Mouse (Mus musculus) C2C12 (cell line): Measurements from ENCODE around the gene Cspg4. TPM values are rescaled to one million over a fixed set of nuclear protein-coding genes. Genes with fewer than 3 reads are reported as not detected.

Experiments used
- H3K27me3 ChIP-seq: one replicate; pipeline ENCODE4 v1.6.1; 2011; ENCODE audit not compliant: control insufficient read depth, insufficient read depth, insufficient read length
- H3K36me3 ChIP-seq: one replicate; pipeline ENCODE4 v1.6.1; 2011; ENCODE audit not compliant: control insufficient read depth, insufficient read depth
- H3K4me3 ChIP-seq: one replicate; pipeline ENCODE4 v1.5.1; 2011; ENCODE audit warnings: mild to moderate bottlenecking, control low read depth; ENCODE audit not compliant: poor library complexity, insufficient read depth, severe bottlenecking
- H3K79me2 ChIP-seq: one replicate; pipeline ENCODE4 v1.6.1; 2011; ENCODE audit not compliant: control insufficient read depth, insufficient read depth
- H3K79me3 ChIP-seq: one replicate; pipeline ENCODE4 v1.6.1; 2011; ENCODE audit warnings: low read depth, control low read depth
- H3ac ChIP-seq: one replicate; pipeline ENCODE3; 2011; ENCODE audit warnings: low read depth; ENCODE audit not compliant: control insufficient read depth, insufficient read length
- CEBPB ChIP-seq: IDR thresholded peaks from one replicate; pipeline ENCODE4 v1.6.1; 2011; ENCODE audit warnings: low read depth, mild to moderate bottlenecking, control low read depth, moderate library complexity
- CTCF ChIP-seq: IDR thresholded peaks from one replicate; pipeline ENCODE4 v1.5.1; 2011; ENCODE audit not compliant: control insufficient read depth, insufficient read depth, insufficient read length
- FOSL1 ChIP-seq: IDR thresholded peaks from one replicate; pipeline ENCODE4 v1.8.0; 2011; ENCODE audit warnings: mild to moderate bottlenecking, low read length; ENCODE audit not compliant: poor library complexity, insufficient read depth, severe bottlenecking
- MAX ChIP-seq: IDR thresholded peaks from one replicate; pipeline ENCODE4 v1.6.1; 2011; ENCODE audit warnings: mild to moderate bottlenecking, control low read depth
- MYOD1 ChIP-seq: IDR thresholded peaks from one replicate; pipeline ENCODE4 v1.6.1; 2011; ENCODE audit warnings: low read depth; ENCODE audit not compliant: control insufficient read depth, insufficient read length
- MYOG ChIP-seq: IDR thresholded peaks from one replicate; pipeline ENCODE4 v1.6.1; 2011; ENCODE audit not compliant: control insufficient read depth, insufficient read length; ENCODE audit errors: extremely low read depth
- USF1 ChIP-seq: IDR thresholded peaks from one replicate; pipeline ENCODE4 v1.6.1; 2011; ENCODE audit warnings: low read depth, mild to moderate bottlenecking, control low read depth, moderate library complexity
- polyA plus RNA-seq: library from polyadenylated mRNA; unstranded; fragments of >200 nt; fragmentation: generic; extraction: Trizol; gene quantifications from one replicate; pipeline ENCODE4 v1.2.1, GENCODE M21; 2012; ENCODE audit warnings: missing spikeins

The Cspg4 gene
- polyA plus RNA-seq, 1 experiment: 42.8 TPM

- peaks cover 15% of the 10 kb centered on the region for H3K79me3 ChIP-seq
- H3K27me3 ChIP-seq: no peaks in the 10 kb centered on the region
- TF ChIP-seq CTCF (no peak), USF1 (no peak), CEBPB (no peak), MYOG (no peak), FOSL1 (no peak), MYOD1 (no peak), MAX (no peak)
- H3ac ChIP-seq: peak overlapping the region; percentile 90
- peaks cover 49% of the 10 kb centered on the region for H3K79me2 ChIP-seq
- peak overlapping the region; percentile 39 for H3K4me3 ChIP-seq
- H3K36me3 ChIP-seq: no peaks in the 10 kb centered on the region
Measured at GRCm38 (mm10) chr9:56866430-56866829, 1.6 kb downstream of the Cspg4 start.

- H3K79me2 ChIP-seq: peaks cover 57% of the 10 kb centered on the region
- no peaks in the 10 kb centered on the region for H3K36me3 ChIP-seq
- no peaks in the 10 kb centered on the region for H3K27me3 ChIP-seq
- H3K79me3 ChIP-seq: peaks cover 15% of the 10 kb centered on the region
- TF ChIP-seq MAX: no peak
- no peak for TF ChIP-seq USF1
- TF ChIP-seq FOSL1: no peak
- no peak for TF ChIP-seq MYOG
- no peak for TF ChIP-seq CEBPB
- TF ChIP-seq CTCF: no peak
- TF ChIP-seq MYOD1: no peak
- H3K4me3 ChIP-seq: no peak overlapping the region
- H3ac ChIP-seq: peak overlapping the region; percentile 13
Measured at GRCm38 (mm10) chr9:56868292-56868691, 3.5 kb downstream of the Cspg4 start.

GRCm38 (mm10) chr9:56869552-56869951 lies 4.7 kb downstream of the Cspg4 start:
- peaks cover 57% of the 10 kb centered on the region for H3K79me2 ChIP-seq
- H3K36me3 ChIP-seq: no peaks in the 10 kb centered on the region
- no peaks in the 10 kb centered on the region for H3K27me3 ChIP-seq
- no peak overlapping the region for H3ac ChIP-seq
- H3K4me3 ChIP-seq: no peak overlapping the region
- TF ChIP-seq CEBPB: no peak
- TF ChIP-seq USF1: no peak
- no peak for TF ChIP-seq MYOG
- no peak for TF ChIP-seq MAX
- TF ChIP-seq CTCF: no peak
- no peak for TF ChIP-seq MYOD1
- TF ChIP-seq FOSL1: no peak
- H3K79me3 ChIP-seq: peaks cover 15% of the 10 kb centered on the region

GRCm38 (mm10) chr9:56870778-56871177 lies 5.9 kb downstream of the Cspg4 start:
- H3K4me3 ChIP-seq: no peak overlapping the region
- TF ChIP-seq MAX (peak; percentile 68), MYOG (no peak), MYOD1 (peak; percentile 83), USF1 (peak; percentile 76), CEBPB (no peak), FOSL1 (peak; percentile 29), CTCF (no peak)
- H3K79me3 ChIP-seq: peaks cover 14% of the 10 kb centered on the region
- H3ac ChIP-seq: no peak overlapping the region
- no peaks in the 10 kb centered on the region for H3K27me3 ChIP-seq
- H3K79me2 ChIP-seq: peaks cover 51% of the 10 kb centered on the region
- H3K36me3 ChIP-seq: no peaks in the 10 kb centered on the region

DNA sequence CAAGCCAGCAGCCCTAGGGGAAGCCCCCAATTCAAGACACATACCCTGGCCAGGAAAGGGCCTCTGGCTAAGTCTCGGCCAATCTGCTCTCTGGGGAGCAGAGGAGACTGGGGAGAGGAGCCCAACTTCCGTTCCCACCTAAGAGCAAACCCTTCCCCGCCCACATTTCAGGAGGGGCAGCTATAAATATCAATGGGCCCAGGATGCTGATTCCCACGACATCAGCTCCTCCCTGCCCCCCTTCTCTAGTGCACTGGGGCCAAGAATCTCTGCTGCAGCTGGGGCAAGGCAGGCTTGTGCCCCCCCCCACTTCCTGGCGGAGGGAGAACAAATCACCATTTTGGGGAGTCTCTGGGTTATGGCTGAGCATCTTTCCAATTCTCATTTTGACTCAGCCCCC lies 6.4 kb downstream of the Cspg4 start:
- peaks cover 13% of the 10 kb centered on the region for H3K79me3 ChIP-seq
- H3K36me3 ChIP-seq: no peaks in the 10 kb centered on the region
- no peak overlapping the region for H3K4me3 ChIP-seq
- no peak for TF ChIP-seq MYOD1
- no peak for TF ChIP-seq FOSL1
- TF ChIP-seq USF1: no peak
- no peak for TF ChIP-seq CEBPB
- TF ChIP-seq MYOG: no peak
- TF ChIP-seq CTCF: no peak
- no peak for TF ChIP-seq MAX
- H3K79me2 ChIP-seq: peaks cover 47% of the 10 kb centered on the region
- no peak overlapping the region for H3ac ChIP-seq
- no peaks in the 10 kb centered on the region for H3K27me3 ChIP-seq

DNA sequence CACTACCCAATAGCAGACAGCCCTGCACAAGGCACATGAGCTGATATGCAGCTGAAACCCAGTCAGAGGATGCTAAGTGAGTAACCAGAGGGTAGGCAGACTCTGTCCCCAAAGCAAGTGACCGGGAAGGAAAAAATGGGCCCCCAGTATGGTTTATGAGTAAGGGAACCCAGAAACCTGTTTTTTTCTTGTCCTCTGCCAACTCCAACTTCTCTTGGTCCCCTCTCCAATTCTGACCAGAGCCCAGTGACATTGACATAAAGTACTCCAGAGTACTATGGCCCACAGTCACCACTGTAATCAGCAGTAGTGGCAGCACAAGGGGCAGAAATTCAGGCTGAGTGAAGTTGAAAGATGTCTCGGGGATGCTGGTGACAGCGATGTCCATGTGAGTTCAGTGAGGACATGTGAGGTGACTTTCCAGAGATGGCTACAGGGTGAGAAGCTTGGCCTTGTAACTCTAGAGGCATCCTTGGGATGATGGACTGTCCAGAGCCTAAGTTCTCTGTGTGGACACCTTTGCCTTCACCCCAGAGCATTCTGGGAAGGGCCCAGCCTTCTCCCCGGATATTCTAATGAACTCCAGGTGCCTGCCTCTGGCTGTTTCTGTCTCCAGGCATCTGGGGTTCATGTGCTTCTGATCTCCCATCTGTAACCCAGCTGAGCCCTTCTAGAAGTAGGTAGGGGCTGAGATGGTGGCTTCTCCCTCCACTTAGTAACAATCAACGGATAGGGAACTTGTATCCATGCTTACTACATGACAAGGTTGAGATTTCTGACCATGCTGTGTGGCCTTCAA lies 7.5 kb downstream of the Cspg4 start:
- Histone ChIP-seq H3K27me3 (no peaks in the 10 kb centered on the region), H3K79me2 (peaks cover 36% of the 10 kb centered on the region), H3K79me3 (peaks cover 13% of the 10 kb centered on the region), H3ac (no peak overlapping the region), H3K4me3 (no peak overlapping the region), H3K36me3 (no peaks in the 10 kb centered on the region)
- no peak for TF ChIP-seq MYOD1
- no peak for TF ChIP-seq MAX
- no peak for TF ChIP-seq USF1
- TF ChIP-seq MYOG: no peak
- no peak for TF ChIP-seq CEBPB
- no peak for TF ChIP-seq CTCF
